Mouse (Mus musculus) T-helper 2 cell (primary cell): ENCODE measurements around the gene Creg2.

Experiments
- in situ Hi-C: fragments of 300-600 bp; cut with MboI, MseI; formaldehyde crosslinking; loops from one replicate; pipeline ENCODE4 v1.15.1; 2025; ENCODE audit warnings: high pct_unique_total_duplicates

Gene Creg2

GRCm38 (mm10) chr1:39653028-39653427 is 1.8 kb upstream of the Creg2 start:
- in situ Hi-C loops: no loop called here

DNA sequence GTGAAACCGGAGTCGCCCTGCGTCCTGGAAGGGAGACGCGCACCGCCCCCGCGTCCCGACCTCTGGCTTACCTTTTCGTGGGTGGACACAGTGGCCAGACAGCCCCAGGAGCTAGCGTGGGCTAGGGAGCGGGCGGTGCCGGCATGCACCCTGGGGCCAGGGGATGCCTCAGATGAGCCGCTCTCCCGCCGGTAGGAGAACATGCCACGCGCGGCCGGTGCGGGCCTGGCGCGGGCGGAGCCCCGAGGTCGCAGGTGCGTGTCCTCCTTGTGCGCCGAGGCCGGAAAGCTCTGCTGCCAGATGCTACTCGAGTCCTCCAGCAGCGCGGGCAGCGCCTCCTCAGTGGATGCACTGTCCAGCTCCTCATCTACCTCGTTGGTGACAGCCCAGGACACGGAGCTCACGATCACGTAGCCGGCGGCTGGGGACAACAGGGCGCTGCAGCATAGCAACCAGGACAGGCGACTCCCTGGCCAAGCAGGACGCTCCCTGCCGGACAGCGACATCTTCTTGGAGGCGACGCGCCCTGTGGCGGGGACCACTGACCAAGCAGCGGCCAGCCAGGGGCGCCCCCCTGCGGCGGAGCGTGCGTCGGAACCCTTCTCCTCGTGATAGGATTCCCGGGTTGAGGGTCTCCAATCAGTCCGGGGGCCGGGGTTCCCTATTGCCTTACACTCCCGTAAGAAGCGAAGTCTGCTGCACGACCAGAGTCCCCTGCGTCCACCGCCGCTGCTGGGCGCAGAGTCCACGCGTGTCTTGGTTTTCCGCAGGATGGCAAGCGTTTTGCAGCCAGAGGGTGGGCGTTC is 636 bp downstream of the Creg2 start:
- in situ Hi-C loops: no loop called here

GRCm38 (mm10) chr1:39649691-39650434 is 1.4 kb downstream of the Creg2 start:
- in situ Hi-C loops: no loop called here

DNA sequence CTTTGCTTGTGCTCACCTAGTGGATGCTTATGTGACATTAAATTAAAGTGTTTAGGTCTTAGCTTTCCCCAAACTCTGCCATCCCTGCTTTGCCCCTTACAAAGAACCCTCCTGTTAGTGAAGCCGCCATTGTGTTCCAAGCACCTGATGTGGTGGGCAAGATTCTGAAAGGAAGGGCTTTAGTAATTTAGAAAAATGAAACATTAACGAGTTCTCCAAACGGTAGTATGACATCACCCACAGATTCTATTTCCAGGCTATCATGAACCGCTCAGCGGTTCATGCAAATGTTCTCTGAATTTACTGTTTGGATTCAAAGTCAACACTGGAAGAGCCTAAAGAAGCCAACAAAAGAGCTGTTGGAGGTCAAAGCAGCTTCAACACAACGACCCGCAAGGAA is 2.7 kb downstream of the Creg2 start:
- in situ Hi-C loops: no loop called here

DNA sequence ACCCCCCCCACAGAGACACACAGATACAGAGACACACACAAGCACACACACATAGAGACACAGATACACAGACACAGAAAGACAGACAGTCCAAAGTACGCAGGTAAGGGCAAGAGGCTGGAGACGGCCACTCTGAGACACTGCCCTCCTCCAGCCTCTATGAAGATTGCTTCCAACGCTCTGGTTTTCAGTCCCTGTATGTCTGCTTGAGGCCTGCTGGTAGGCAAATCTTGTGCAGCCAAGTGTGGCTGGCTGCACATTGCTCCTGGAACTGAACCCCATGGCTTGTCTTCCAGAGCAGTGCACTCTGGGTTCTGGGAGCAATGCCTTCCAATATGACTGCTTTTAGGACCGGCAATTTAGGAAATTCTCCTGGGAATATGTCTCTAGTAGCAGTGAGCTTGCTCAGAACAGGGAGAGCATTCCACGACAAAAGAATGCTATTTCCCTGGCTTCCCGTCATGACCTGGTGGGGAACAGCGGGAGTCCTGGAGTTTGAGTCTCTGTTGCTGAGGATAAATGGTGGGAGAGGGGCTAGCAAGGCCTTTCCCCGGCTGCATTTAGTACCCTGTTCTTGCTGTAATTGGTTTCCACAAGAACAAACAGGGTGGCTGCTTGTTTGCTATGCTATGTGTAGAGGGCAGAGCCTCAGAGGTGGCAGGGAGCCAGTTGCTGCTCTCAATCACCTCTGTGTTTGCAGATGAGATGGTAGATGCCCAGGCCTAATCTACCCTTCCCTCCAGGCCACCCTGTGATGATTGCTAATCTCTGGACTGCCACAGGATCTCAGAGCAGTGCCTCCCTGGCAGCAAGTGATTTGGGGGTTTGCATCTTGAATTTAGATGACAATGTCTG is 5.1 kb downstream of the Creg2 start:
- in situ Hi-C loops: no loop called here

DNA sequence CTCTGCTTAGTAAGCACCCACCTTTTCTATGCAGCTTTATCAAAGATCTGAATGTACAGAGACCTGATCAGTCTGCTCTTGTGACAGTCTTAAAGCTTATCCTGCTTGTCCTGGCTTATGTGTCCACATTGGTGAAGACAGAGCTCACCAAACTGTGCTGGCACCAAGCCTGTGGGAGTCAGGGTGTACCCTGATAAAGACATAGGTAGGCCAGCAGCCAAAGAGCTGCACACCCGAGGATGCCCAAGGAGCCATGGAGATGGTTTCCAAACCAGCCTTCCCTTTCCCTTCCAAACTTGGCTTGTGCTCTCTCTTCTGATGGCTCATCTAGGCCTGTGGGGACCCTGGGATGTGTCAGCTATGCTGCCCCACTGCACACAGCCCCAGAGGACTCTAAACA is 6.9 kb downstream of the Creg2 start:
- in situ Hi-C loops: no loop called here

- in situ Hi-C loops: no loop called here
These were observed 9.6 kb downstream of the Creg2 start for GRCm38 (mm10) chr1:39641667-39642066.

DNA sequence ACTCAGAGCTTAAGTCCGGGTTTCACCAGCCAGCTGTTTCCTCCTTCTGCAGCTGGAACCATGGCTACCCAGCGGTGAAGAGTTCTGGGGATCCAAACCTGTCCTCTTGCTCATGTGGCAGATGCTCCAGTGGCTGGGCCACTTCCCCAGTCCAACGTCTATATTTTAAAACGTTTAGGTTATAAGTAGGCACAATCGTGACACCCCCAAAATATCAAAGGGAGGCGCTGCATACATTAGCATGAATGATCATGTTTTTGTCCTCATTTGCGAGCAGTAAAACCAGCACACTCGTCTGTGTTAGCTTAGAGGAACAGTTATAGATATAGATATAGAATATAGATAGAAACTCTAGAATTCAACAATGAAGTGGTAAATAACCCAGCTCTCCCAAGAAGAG is 14.1 kb downstream of the Creg2 start:
- in situ Hi-C loops: no loop called here

DNA sequence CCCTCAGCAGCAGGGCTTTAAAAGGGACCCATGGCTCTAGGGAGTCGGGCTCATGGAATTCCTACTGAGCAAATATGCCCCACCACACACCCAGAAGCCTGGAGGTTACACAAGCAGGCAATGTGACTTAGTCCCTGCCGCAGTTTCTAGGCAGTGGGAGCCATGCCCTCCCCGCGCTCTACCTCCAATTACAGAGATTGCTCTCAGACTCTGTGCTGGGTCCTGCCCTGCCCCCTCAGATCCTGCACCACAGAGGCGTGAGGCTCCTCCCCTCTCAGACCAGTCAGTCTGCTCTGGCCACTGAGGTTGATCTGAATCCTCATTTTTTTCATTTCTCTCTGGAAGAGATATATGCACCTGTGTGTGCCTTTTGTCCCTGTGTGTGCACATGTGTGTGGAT is 14.6 kb downstream of the Creg2 start:
- in situ Hi-C loops: no loop called here

DNA sequence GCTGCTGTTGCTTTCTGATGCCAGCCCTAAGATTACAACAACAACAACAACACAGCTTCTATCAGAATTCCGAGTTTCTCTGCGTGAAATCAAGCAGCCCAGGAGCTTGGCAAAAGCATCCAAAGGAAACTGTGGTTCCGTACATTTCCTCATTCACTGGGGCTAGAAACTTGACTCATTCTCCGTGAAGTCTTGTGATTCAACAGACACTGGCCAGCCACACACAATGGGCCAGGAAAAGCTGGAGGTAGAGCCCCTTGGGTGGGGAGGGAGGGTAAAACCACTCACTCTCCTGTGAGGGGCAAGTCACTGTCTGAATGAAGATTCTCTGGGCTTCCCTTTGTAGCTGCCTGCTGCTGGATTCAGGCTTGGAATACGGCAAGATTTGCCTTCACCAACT is 15.1 kb downstream of the Creg2 start:
- in situ Hi-C loops: no loop called here

DNA sequence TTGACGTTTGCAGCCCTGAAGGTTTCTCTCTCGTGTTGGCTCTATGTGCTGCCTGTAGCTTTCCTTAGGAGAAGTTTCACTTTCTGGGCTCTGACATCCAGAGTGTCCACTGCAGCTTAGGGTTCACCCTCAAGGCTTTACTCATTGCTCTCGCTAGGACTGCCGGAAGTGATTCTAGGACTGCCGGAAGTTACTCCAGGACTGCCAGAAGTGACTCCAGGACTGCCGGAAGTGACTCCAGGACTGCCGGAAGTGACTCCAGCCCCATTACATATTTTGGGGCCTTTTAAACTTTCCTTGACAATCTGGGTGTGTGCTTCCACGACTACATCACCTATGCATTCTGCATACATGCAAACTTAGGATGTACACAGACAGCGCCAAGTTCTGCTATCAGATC is 22.7 kb downstream of the Creg2 start:
- in situ Hi-C loops: no loop called here

DNA sequence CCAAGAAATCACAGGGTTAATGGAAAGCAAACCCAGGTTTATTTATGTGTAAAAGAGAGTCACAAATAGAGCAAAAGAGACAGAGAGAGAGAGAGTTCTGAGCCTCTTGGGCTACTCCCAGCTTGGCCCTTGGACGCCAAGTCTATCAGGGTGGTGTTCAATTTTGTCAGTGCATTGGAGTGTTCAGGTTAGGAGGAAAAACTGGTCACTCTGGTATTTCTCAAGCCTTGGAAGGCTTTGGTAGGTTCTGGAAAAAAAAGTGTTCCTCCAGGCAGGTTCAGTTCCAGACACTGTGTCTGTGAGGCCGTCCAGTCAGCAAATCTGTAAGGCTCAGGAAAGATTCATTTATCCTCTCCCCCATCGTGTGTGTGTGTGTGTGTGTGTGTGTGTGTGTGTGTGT is 25.8 kb downstream of the Creg2 start:
- in situ Hi-C loops: no loop called here

- in situ Hi-C loops: no loop called here
These were observed 27.5 kb downstream of the Creg2 start for GRCm38 (mm10) chr1:39623729-39624128.

GRCm38 (mm10) chr1:39623106-39623505 is 28.2 kb downstream of the Creg2 start:
- in situ Hi-C loops: no loop called here

DNA sequence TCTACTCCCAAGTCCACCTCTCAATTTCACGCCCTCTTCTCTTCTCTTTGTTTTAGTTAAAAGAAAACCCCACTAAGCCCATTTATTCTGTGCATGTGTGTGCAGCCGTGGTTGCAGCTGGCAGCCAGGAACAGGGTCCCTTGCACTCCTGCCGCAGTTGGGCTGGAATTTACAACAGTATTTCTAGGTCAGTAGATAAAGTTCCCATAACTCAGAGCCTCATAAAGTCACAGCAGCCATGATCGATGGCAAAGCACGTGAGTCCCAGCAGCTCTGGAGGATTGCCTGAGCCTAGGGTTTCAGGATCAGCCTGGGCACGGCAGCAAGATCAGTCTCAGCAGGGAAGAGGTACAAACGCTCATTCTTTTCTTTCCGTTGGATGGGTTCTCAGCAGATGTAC is 32.8 kb downstream of the Creg2 start:
- in situ Hi-C loops: no loop called here

DNA sequence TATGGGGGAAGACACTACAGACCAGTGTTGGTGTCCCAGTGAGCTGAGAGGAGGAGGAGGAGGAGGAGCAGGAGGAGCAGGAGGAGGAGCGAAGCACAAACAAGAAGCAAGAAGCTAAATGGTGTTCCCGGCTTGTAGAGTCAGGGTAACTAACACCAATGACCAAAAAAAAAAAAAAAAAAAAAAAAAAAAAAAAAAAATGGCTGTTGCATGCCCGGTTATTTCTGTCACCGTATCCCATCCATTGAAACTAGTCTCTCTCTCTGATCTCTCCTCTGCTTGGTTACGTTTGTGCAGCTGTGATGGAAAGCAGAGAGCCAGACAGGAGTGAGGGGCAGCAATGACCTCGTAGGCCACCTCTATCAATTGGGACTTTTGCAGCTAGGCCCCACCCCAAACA is 35.7 kb downstream of the Creg2 start:
- in situ Hi-C loops: no loop called here

DNA sequence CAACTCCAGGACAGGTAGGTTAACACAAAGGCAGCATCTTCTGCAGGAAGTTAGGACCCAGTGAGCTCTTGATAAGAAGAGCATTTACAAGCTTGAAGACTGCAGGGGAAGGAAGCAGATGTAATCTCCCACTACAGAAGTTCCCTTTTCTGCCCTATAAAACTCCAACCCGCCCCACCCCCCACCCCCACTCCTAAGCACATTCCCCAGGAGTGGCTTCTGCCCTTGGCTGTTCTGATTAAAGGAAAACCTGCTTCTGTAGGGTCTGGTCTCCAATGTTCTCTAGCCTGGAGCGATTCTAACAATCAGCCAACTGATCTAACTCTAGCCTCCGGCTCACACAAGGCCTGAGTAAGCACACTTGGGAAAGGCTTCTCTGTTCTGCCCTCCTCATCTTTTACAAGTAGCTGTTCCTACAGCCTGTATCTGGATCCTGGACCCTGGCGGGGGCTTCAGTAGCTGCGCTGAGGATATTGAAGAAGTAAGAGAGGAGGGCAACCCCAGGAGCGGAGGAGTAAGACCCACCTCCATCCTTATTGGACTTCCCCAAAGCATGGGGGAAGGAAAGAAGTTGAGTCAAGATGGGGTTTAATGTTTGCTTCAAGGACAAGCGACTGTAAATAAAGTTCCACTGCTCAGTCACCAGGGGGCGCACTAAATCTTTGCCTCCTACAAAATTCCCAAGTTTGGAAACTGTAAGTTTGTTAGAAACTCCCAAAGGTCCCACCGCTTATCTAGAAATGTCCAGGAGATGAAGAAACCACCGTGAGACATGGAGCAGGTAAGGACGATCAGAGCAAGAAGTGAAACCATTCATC is 36.6 kb downstream of the Creg2 start:
- in situ Hi-C loops: no loop called here

DNA sequence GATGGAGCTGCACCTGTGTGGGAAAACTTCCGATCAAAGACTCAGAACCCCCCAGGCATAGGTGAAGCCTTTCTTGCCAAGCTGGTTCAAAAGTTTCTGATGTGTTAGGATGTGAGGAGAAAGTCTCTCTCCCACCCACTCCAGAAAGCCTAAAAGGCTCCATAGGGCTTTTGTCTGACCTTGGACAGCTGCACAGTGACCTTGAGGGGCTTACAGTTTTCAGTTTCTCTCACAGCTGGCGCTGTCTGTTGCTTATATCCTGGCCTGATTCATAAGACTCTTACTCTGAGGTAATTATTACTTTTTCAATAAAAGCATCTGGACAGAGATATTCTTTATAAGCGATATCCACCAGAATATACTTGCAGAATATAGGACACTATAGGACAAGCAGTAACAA is 38.2 kb downstream of the Creg2 start:
- in situ Hi-C loops: no loop called here

GRCm38 (mm10) chr1:39612491-39612890 is 38.8 kb downstream of the Creg2 start:
- in situ Hi-C loops: no loop called here

- in situ Hi-C loops: no loop called here
These were observed 42.7 kb downstream of the Creg2 start for GRCm38 (mm10) chr1:39608534-39608933.

GRCm38 (mm10) chr1:39602477-39602876 is 48.8 kb downstream of the Creg2 start:
- in situ Hi-C loops: no loop called here
